Mouse (Mus musculus): ENCODE data around the gene Dync2h1.
"Not testable (repeated sequence)": the region's sequence is repeated elsewhere in the genome, so short reads cannot be mapped to it uniquely, and the experiment has no call there.

The Dync2h1 gene

DNA sequence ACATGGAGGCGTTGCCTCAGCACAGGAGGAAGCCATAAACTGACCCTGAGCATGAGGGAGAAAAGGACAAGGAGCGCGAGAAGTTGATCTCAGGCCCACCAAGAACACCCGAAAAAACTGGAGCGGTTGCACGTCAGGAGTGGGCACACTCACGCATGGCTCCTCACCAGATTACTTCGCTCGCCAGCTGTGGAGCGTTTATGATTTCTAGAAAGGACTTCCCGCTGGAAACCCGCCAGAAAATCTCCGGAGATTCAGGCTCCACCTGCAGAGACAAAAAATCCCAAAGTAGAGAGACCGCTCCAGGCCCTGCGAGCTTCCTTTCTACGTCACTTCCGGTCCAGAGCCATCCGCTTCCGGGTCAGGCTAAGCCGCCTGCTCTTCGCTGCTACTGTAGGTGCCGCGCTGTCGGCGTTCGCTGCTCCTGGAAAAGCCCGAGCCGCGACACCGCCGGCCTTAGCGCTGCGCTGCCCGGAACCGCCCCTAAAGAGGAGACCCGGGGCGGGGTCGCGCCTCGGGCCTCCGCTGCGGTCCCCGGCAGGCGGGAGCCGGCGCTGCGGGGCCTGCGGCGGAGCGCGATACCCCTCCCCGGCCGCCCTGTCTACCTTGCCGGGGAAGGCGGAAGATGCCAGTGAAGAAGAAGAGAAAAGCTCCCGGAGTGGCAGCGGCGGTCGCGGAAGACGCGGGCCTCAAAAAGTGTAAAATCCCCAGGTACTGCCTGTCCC is at the start of gene Dync2h1, which contains the start of gene Dcun1d5:
TSS of gene Dync2h1 (minus strand) at position 275 of the 725 bp plus-strand sequence.
TSS of gene Dcun1d5 (plus strand) at position 349 of the 725 bp plus-strand sequence.
- peak; percentile 93 to 95 for DNase-seq (ENCODE audit: low spot score in 2 of 2)

DNA sequence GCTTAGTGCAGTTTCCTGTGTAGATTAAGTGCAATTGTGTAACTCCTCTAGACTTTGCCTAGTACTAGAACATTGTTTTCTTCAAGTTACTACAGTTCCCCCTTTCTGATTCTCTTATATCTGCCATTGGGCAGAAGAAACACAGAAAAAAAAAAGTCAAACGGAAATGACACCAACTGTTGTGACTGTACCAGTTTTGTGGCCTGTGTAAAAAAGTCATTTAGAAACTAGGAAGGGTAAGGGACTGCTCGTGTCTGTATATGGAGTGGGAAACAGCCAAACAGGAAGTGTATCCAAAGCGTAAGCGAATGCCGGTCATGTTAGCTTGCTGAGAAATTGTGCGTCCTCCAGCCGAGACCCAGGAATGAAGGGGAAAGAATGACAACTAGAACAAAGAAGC is 37.2 kb upstream of the Dync2h1 start:
- DNase-seq (ENCODE audit: low spot score in 2 of 2) = no peak

DNA sequence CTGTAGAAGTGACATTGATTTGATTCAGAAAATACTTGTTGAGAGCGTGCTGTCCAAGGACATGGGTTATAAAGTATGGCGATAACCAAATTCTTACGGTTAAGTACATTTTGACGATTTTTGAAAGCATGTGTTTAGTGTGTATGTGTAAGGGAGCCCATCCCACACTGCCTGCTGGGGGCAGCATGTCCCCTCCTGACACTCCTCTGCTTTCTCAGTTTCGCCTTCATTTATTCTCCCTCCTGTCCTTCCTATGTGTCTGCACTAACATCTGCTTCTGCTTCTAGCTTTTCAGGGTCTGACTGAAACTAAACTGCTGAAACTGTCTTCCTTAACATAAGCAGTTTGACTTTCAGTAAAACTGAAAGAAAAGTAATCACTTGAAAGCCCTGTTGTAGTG is 36.8 kb upstream of the Dync2h1 start:
- no peak for DNase-seq (ENCODE audit: low spot score in 2 of 2)

DNA sequence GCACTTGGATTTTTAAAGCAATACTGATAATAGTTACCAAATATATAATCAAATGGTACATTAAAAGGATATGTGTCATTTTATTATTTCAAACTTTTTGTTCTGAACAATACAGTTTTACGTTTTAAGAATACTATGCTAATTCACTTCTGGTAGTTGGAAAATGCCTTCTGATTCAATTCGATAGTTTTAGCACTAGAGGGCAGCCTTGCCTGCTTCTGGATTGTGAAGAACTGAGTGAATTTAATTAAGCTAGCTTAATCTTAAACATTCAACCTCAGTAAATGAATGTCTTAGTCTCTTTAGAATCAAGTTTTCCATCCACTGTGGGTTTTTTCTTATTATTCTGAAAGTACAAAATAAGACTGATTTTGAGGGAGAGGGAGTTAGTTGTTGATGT is 32.0 kb upstream of the Dync2h1 start:
- DNase-seq (ENCODE audit: low spot score in 2 of 2) = peak in 1 of 2 experiments; percentile 14

DNA sequence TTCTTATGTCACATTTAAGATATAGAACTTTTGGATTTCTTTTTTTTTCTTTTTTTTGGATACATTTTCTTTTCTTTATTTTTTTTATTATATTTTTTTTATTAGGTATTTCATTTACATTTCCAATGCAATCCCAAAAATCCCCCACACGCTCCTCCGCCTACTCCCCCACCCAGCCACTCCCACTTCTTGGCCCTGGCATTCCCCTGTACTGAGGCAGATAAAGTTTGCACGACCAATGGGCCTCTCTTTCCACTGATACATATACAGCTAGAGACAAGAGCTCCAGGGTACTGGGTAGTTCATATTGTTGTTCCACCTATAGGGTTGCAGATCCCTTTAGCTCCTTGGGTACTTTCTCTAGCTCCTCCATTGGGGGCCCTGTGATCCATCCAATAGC is 6.4 kb upstream of the Dync2h1 start:
- not testable (repeated sequence) for DNase-seq (ENCODE audit: low spot score in 2 of 2)

DNA sequence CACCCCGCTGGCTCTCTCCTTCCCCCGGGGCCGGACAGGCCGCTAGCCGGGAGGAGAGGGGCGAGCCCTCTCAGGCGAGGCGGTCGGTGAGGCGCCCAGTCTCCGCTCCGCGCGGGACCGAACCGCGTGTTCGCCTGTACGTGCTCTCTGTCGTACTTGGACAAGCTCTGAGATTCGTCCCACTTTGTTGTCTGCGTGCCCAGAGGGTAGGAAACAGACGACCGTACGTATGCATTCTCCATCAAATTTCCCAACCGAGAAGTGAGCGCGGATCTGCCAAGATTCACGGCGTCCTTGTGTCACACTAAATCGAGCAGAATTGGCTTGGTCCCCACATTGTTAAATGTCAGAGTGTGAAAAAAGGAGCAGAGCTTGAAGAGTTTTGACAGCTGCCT is 648 bp upstream of the Dync2h1 start:
- DNase-seq (ENCODE audit: low spot score in 2 of 2) = peak in 1 of 2 experiments; percentile 34

DNA sequence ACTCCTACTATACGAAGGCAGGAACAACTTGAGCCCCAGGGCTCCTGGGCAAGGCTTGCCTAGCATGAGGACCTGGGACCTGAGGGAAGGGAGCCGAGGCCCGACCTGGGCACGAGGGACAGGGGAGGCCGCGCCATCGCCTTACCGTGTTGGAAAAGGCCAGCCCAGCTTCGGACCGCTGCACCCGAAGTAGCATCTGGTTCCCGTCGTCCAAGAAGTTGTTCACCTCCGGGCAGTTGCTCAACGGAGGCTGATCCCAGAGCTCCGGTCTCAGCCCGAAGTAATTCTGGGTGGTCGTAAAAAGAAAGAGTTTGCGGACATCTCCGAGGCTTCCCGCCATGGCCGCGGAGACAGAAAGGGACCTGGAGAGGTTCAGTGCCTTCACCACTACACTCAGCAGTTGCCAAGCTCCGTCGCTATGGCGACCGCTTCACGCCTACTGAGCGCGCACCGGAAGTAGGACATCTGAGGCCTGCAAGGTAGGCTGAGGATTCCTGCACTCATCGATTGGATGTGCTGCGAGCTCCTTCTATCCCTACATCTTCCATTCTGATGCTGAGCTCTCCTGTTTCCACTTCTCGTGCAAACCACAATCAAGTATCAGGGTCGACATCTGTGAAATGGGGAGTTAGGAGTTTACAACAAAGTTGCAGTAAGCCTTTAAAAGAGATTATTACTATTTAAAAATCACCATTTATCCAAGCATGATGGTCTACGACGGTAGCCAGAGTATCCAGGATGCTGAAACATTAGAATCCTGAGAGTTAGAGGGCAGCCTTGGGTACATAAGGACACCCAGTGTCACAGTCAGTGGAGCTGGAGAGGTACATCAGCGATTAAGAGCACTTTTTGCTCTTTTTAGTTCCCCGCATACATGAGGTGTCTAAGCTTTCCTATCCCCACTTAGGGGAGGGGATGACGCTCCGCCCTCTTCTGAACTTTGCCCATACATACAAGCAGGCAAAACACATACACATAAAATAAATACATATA is 7.3 kb downstream of the Dync2h1 start:
- DNase-seq (ENCODE audit: low spot score in 2 of 2) = peak; percentile 91 to 96

DNA sequence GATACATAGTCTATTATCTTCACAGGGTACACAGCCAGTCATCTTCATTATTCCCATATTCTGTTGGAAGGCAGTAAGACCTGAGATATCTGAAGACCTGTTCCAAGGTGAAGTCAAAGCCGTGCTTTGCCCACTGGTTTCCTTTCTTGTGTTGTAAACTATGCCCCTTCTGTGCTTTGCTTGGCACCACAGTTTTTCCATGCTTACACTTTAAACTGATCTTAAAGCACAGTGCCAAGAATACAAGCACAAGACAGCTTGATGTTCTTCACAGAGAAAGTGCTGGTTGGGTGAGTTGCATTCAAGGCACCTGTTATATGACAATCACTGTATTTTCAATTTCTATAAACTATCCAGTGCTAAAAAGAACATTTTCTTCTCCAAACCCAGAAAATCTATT is 10.5 kb downstream of the Dync2h1 start:
- no peak for DNase-seq (ENCODE audit: low spot score in 2 of 2)

DNA sequence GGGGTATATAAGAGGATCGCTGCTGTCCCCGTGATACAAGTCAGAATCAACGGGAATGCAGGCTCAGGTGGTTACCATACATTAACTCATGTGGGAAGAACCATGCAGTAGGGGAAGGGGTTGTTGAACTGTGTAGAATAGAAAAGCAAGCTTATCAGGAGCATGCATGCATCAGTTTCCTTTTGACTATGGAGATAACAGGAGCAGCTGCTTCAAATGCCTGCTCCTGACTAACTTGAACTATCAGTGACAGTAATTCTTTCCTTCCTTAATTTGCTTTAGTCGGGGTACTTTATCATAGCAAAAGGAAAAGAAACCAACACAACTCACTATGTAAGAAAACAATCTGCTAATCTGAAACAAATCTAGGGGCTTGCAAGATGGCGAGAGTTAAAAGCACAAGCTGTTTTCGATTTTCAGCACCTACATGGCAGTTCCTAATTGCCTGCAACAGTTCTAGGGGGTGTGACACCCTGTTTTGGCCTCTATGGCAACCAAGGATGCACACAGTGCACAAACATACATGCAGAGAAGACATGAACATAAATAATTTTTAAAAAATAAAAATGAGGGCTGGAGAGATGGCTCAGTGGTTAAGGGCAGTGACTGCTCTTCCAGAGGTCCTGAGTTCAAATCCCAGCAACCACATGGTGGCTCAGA is 16.8 kb downstream of the Dync2h1 start:
- no peak for DNase-seq (ENCODE audit: low spot score in 2 of 2)

DNA sequence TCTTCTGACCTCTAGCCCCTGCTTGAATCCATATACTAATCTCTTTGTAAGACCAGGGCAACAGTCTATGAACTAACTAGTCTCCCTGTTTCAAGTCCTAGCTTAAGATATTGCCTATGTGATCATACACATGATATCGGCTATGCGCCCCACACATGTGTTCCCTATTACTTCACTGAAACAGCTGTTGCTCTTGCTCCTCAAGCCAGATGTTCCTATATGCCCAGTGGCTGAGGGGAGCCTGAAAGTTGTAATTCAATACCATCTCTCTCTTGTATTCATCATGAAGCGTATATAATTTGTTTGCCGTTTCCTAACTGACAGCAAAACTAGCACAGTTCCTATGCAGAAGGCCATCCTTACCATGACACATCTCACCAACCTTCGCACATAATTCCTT is 23.6 kb downstream of the Dync2h1 start:
- DNase-seq (ENCODE audit: low spot score in 2 of 2) = no peak

DNA sequence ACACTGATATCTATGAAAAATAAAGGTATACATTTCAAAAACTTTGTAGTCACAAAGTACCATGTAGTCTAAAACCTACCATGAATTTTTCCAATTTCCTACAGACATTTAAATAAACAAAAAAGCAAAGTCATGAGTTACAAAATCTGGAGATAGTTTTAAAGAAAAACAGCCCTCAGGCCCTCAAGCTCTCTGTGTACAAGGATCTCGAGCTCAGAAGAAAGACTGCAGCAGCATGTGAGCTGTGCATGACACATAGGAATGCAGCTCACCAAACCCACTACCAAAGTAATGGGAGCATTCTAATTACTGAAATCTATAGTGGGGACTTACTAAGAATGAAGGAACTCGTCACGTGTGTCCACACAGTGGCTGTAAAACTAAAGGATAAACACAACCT is 24.5 kb downstream of the Dync2h1 start:
- no peak for DNase-seq (ENCODE audit: low spot score in 2 of 2)

DNA sequence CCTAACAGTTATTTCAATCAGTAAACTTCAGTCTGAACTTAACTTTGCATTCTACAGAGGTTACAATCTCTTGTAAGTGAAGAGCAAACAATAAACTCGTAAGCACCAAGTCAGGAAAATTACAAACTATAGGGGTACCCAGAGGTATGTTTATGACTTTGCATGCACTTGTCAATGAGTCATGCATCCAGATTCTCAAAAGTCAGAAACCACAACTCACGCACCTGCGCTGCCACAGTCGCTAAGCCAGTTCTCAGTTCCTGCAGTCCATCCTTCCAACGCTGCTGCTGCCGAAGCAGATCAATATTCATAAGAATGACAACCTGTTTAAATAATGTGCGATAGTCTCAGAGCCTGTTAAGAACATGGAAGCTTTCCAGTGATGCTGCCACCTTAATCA is 25.6 kb downstream of the Dync2h1 start:
- no peak for DNase-seq (ENCODE audit: low spot score in 2 of 2)

DNA sequence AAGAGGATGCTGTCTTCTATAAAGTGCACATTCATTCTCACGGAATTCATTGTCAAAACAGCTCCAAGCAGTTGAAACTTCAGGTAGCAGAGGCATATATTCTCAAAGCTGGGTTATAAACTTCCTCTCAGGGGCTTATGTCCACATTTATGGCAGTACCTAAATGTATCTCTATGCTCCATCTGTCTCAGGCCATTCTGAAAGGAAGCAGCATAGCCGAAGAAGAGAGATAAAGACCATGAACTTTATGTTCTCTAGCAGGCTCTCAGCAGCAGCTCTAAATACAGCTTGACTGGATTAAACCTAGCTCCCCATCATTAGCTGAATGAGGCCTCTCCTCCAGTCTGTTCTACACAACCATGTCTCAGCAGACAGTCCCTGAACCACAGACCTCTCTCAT is 29.9 kb downstream of the Dync2h1 start:
- no peak for DNase-seq (ENCODE audit: low spot score in 2 of 2)

DNA sequence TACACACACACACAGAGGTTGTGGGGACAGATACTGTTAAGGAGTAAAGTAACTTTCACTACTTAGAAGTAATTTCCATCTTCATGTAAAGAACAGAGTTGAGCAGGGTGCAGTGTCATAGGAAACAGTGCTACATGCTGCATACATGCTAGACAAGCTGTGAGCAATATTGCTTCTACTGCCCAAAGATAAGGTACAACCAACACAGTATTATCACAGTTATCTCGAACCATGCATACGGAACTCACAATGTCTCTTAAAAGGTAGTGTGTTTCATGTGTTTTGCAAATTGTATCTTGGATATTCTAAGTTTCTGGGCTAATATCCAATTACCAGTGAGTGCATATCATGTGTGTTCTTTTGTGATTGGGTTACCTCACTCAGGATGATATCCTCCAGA is 61.4 kb downstream of the Dync2h1 start:
- DNase-seq (ENCODE audit: low spot score in 2 of 2) = no peak

DNA sequence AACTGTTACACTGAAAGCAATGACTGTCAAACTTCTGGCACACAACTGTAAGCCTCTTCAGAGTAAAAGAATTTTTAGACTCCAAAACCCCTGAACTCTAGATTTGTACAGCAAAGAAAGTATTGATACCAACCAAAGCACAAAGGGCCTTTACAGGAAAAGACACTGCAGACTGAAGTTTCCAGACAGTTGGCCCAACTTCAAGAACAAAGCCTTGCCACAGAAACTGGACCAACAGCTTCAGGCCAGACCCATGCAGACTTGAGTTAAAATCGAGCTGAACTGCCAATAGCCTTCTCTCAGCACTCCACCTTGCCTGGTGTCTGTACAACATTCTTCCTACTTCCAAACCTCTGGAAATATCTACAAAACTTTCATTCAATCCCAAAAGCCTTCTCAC is 74.1 kb downstream of the Dync2h1 start:
- no peak for DNase-seq (ENCODE audit: low spot score in 2 of 2)

DNA sequence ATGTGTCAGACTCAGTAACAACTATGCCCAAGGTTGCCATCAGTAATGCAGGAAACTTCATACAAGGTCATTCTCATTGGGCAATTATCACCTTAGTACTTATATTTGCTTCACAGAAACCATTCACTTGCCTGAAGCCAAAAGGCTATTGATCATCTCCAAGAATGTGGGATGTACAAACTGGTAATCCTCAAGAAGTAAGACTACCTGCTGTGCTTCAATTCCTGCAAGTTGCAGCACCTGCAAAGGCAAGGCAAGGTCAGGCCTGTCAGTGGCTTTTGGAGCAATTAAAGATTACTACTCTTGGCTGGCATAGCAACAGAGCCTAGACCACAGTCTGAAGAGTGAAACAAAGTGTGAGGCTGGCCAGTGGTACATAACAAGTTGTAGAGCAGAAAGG is 82.9 kb downstream of the Dync2h1 start:
- DNase-seq (ENCODE audit: low spot score in 2 of 2) = no peak

DNA sequence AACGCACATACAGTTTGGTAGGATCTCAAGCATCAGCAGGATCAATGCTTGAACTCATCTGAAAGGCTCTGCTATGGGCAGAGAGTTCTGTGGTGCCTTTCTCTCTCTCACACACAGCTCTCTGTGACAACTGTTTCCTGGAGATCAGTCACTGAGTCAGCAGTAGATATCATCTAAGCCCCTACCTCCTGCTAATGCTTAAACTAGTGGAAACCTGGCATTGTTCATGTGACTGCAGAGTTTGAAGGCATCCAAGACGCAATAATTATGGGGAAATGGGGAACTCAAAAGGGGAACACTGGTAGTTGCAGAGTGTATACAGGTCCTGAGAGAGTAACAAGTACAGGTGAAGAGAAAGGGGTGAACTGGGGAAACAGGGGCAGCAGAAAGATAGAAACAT is 109.6 kb downstream of the Dync2h1 start:
- no peak for DNase-seq (ENCODE audit: low spot score in 2 of 2)

DNA sequence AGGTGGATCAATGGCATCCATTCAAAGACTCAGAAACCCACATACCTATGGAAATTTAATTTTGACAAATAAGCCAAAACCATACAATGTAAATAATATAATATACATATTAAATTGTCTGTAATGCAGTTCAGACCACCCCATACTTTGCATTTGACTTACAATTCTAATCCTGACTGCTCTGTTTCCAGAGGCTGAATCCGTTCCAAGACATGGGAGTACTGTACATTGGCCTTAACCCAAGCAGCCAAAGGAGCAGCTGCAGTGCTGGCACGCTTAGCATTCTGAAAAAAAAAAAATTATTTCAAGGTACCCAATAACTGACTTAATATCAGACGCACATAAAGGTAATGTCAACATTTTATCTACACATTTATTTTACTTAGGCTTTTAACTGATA is 113.4 kb downstream of the Dync2h1 start:
- no peak for DNase-seq (ENCODE audit: low spot score in 2 of 2)

DNA sequence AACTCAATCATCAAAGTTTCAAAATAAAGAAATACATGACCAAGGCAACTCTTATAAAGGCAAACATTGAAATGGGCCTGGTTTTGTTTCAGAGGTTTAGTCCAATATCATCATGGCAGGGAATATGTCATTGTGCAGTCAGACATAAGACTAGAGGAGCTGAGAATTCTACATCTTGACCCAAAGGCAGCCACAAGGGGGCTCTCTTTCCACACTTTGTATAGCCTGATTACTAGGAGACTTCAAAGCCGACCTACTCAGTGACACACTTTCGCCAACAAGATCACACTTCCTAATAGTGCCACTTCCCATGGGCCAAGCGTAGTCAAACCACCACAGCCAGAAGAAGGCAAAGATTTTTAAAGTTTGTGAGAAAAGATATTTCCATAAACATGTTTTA is 133.7 kb downstream of the Dync2h1 start:
- DNase-seq (ENCODE audit: low spot score in 2 of 2) = no peak

DNA sequence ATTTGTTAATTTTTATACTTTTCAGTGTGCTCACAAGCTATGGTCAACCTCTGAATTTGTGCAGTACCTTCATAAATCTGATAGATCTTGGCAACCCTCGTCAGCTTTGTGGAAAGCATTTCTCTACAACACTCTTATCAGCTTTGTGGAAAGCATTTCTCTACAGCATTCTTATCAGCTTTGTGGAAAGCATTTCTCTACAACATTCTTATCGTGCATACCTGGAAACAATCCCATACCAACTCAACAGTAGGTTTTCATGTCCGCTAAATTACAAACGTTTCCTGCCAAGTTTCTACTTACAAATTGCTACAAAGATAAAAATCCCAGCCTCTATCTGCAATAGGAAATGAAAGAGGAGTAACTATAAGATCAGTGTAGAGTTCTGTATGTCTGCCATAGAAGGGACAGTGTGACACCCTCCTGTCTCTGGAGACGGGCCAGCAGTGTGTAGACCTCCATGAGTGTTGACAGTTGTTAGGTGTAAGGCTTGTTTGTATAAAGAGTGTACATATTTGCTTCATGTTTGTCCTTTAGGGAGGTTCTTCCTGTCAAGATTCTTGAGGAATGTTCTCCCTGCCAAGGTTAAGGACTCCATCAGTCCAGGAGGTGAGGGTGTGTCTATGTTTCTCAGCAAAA is 141.5 kb downstream of the Dync2h1 start:
- no peak for DNase-seq (ENCODE audit: low spot score in 2 of 2)

DNA sequence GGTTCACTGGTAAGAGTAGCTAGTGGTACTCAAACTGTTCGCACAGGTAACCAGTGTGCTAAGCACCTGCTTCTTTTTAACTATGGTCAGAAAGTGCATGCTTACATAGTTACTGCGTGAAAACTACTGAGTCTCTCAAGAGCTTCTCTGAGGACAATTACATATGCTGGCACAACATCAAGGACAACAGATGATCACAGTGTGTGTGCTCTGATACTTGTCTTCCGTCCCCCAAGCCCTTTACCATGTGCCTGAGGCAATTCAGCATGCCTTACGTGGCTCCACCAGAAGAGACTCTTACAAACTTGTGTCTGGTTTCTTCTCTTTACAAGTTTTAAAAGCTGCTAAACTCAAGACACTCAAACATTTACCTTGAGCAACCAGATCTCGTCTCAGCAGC is 143.0 kb downstream of the Dync2h1 start:
- no peak for DNase-seq (ENCODE audit: low spot score in 2 of 2)

DNA sequence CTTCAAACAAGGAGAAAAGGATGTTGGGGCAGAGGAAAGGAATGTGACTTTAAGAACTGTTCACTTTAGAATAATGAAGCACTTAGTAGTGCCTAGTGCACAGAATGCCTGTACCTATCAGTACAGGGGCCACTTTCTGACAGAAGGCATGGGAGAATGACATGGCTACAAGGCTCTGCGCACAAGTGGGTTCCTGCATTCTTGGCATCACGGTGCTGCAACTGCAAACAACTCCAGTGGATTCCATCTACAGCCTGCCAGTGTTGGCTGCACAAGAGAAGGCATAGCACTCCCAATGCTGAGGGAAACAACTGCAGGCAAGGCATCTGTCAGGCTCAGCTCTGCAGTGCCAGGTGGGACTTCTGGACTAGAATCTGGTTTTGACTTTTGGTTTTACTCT is 151.7 kb downstream of the Dync2h1 start:
- DNase-seq (ENCODE audit: low spot score in 2 of 2) = no peak

Measured in frontal cortex, postnatal 36 days (tissue).